Mouse (Mus musculus) ES-CJ7 (cell line): ENCODE measurements around the gene Cnr2.
A peak's percentile ranks its signal among the peaks of the same experiment; 100 is the strongest.

Source experiments
- DNase-seq: peaks from one replicate; pipeline ENCODE4 v3.0.0; 2011; ENCODE audit warnings: low read depth, low spot score

The Cnr2 gene

GRCm38 (mm10) chr4:135930239-135930638 lies 35.0 kb downstream of the Cnr2 start:
- no peak for DNase-seq

- DNase-seq: peak; percentile 46
These were observed 36.6 kb downstream of the Cnr2 start for GRCm38 (mm10) chr4:135931832-135932231.

GRCm38 (mm10) chr4:135934708-135935500 lies 39.7 kb downstream of the Cnr2 start:
- DNase-seq: no peak

GRCm38 (mm10) chr4:135935502-135935901 lies 40.3 kb downstream of the Cnr2 start:
- no peak for DNase-seq

- DNase-seq: peak; percentile 40
These were observed 43.7 kb downstream of the Cnr2 start for GRCm38 (mm10) chr4:135938858-135939257.

- DNase-seq: peak; percentile 71
These were observed 45.8 kb downstream of the Cnr2 start for GRCm38 (mm10) chr4:135941026-135941425.

- DNase-seq: no peak
These were observed 47.0 kb downstream of the Cnr2 start for GRCm38 (mm10) chr4:135942193-135942592.

- no peak for DNase-seq
These were observed 48.2 kb downstream of the Cnr2 start for GRCm38 (mm10) chr4:135943389-135943788.

- no peak for DNase-seq
These were observed 50.5 kb downstream of the Cnr2 start for GRCm38 (mm10) chr4:135945706-135946105.

GRCm38 (mm10) chr4:135946278-135946658 lies 51.1 kb downstream of the Cnr2 start, which contains the start of gene Hmgcl:
Hmgcl (plus strand) TSS chr4:135946448.
- DNase-seq: peak; percentile 95

GRCm38 (mm10) chr4:135946659-135947301 lies 51.6 kb downstream of the Cnr2 start:
- DNase-seq: no peak

- DNase-seq: no peak
These were observed 52.9 kb downstream of the Cnr2 start for GRCm38 (mm10) chr4:135948142-135948541.

GRCm38 (mm10) chr4:135949475-135949874 lies 54.3 kb downstream of the Cnr2 start:
- no peak for DNase-seq

- peak; percentile 36 for DNase-seq
These were observed 54.7 kb downstream of the Cnr2 start for GRCm38 (mm10) chr4:135949911-135950310.

GRCm38 (mm10) chr4:135950365-135950764 lies 55.2 kb downstream of the Cnr2 start:
- no peak for DNase-seq

GRCm38 (mm10) chr4:135951505-135951904 lies 56.3 kb downstream of the Cnr2 start:
- peak; percentile 75 for DNase-seq

GRCm38 (mm10) chr4:135953179-135953578 lies 58.0 kb downstream of the Cnr2 start:
- no peak for DNase-seq

GRCm38 (mm10) chr4:135954241-135954640 lies 59.0 kb downstream of the Cnr2 start:
- DNase-seq: peak; percentile 41

- DNase-seq: no peak
These were observed 60.7 kb downstream of the Cnr2 start for GRCm38 (mm10) chr4:135955886-135956285.

GRCm38 (mm10) chr4:135958354-135958753 lies 63.2 kb downstream of the Cnr2 start:
- no peak for DNase-seq

GRCm38 (mm10) chr4:135960717-135961116 lies 65.5 kb downstream of the Cnr2 start:
- peak; percentile 86 for DNase-seq

GRCm38 (mm10) chr4:135961709-135962108 lies 66.5 kb downstream of the Cnr2 start:
- DNase-seq: no peak

GRCm38 (mm10) chr4:135962198-135962597 lies 67.0 kb downstream of the Cnr2 start:
- no peak for DNase-seq
